Mouse (Mus musculus): ENCODE measurements around the gene Zfp618.

DNA sequence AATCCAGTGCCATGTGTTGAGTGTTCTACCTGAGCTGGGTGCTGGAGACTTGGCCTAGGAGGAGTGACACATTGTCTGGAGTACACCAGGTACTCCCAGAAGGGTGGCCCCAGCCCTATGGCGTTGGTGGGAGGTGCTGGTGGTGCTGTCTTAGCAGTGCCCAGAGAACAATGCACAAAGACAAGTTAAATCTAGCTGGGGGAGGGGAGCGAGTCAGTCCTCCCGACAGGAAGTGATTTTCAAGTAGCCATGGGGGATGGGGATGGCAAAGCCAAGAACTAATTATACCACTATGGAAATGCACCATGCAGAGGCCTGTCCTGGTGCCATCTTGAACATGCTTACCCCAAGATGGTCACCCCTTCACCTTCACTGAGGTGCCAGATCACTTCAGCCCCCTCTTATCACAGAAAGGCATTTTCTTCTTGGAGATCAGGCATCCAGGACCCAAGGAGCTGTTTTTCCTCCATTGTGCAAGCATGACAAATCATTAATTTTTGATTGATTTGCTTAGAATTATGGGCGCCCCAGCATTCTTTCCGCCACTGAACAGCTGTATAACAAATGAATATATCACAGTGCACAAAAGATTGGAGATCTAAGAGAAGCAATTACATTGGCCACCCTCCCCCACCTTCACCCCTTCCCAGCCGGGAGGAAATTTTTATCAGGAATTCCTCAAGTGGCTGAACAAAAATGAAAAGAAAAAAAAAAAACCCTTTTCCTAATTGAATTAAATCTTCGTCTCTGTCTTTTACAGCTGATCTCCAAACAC is 91.5 kb downstream of the Zfp618 start:
- TF ChIP-seq CTCF (IDR thresholded peaks at IDR 0.05; ENCODE audit: extremely low read depth, insufficient read length, insufficient replicate concordance, low read depth, low read length) (no peak), POLR2A (IDR thresholded peaks at IDR 0.05; ENCODE audit: low read depth, low read length) (no peak)

Data from small intestine, adult 2 months (tissue).